8 mouse cellular contexts compared by ENCODE assay signal in the genomic region with DNA sequence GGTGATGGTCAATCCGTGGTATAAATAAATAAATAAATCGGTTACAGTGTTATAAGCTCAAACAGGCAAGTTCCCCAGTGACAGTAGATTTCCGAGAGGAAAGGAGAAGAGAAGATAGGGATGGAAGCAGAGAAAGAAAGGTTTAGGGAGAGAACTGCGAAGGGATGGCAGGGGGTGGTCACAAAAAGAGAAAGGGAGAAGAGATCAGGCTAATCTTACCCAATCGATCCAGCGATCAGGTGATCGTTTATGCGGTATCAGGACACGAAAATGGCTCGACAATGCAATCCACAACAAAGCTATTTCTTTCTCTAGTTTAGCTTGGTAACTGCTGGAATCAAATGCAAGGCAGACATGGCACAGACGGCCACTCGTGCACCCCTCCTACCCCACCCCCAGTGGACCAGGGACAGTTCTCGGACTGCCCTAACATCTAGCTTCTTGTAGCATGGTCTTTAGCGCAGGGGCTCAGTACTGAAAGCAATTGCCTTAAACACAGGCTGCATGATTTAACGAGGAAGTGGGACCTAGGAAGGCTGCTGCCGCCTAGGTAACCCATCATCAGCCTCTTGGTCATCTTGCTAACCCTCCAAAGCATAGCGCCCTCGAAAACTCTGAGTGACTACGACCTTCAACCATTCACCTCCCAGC. TPM values are rescaled to one million over a fixed set of nuclear protein-coding genes. Genes with fewer than 3 reads are reported as not detected.
DNase-seq lines count a peak whose midpoint lies in the region; ATAC-seq and TF ChIP-seq lines count a peak whose summit lies in the region.

Gene Brinp3, plus strand, starts transcription at position 80 of the 651 bp plus-strand sequence.

- ATAC-seq in kidney, embryonic 16.5 days (ENCODE audit: low FRiP score, low TSS enrichment), result no peak
- no peak for ATAC-seq in limb, embryonic 14.5 days (ENCODE audit: low FRiP score, low read depth)

- 0 out of 2 replicates have a peak, but pooled peaks cover 7% of the 10 kb centered on the region for H3K4me1 ChIP-seq in kidney, embryonic 16.5 days (ENCODE audit: insufficient read depth, low read length)
- peaks cover 26% of the 10 kb centered on the region; the same call in 1 of the 2 replicates for H3K4me1 ChIP-seq in hindbrain, embryonic 10.5 days (replicated peaks)
- H3K4me1 ChIP-seq in limb, embryonic 14.5 days (ENCODE audit: control insufficient read depth, insufficient read depth, low read length), result 0 out of 2 replicates have a peak, but pooled peaks cover 4% of the 10 kb centered on the region

- peak within 1 kb of the TSS; percentile 12 for H3K4me3 ChIP-seq in kidney, embryonic 16.5 days (ENCODE audit: low read length)
- H3K4me3 ChIP-seq in hindbrain, embryonic 10.5 days, result peak within 1 kb of the TSS; percentile 51
- H3K4me3 ChIP-seq in limb, embryonic 14.5 days (replicated peaks; ENCODE audit: low read length), result peak within 1 kb of the TSS; percentile 23

- no peak for TF ChIP-seq POLR2A in limb, embryonic 14.5 days (IDR thresholded peaks at IDR 0.05; ENCODE audit: borderline replicate concordance, extremely low read depth, insufficient read depth, insufficient read length)

- H3K4me2 ChIP-seq in kidney, embryonic 16.5 days (replicated peaks; ENCODE audit: low read depth, low read length), result peak within 1 kb of the TSS; percentile 41
- H3K4me2 ChIP-seq in limb, embryonic 14.5 days (replicated peaks; ENCODE audit: low read depth, low read length, severe bottlenecking), result peak within 1 kb of the TSS; percentile 40

- 2% methylated on average over 19 of the region's 19 CpGs for WGBS in kidney, embryonic 16.5 days
- WGBS in hindbrain, embryonic 10.5 days, result 2% methylated on average over 19 of the region's 19 CpGs
- 2% methylated on average over 19 of the region's 19 CpGs for WGBS in limb, embryonic 14.5 days

- DNase-seq in kidney, postnatal 36 days, result no peak
- peak; percentile 65 to 76 for DNase-seq in cerebellum, postnatal 25 days
- peak; percentile 28 for DNase-seq in hindbrain, embryonic 10.5 days (ENCODE audit: low spot score)
- no peak for DNase-seq in limb, embryonic 14.5 days (ENCODE audit: low spot score)
- peak; percentile 21 for DNase-seq in right cerebral cortex, postnatal 14 days
- DNase-seq in c-Kit-positive CD71-positive TER-119-positive erythroid progenitor cells, embryonic 14.5 days (ENCODE audit: low spot score), result no peak
- no peak for DNase-seq in thymus, postnatal 0 days (ENCODE audit: low spot score)

- H3K9me3 ChIP-seq in kidney, embryonic 16.5 days (ENCODE audit: low read length), result no peaks in the 10 kb centered on the region
- no peaks in the 10 kb centered on the region for H3K9me3 ChIP-seq in hindbrain, embryonic 10.5 days
- no peaks in the 10 kb centered on the region for H3K9me3 ChIP-seq in limb, embryonic 14.5 days (ENCODE audit: control insufficient read depth, low read length)

- no peak within 1 kb of the TSS for H3K9ac ChIP-seq in kidney, embryonic 16.5 days (replicated peaks; ENCODE audit: low read length)
- H3K9ac ChIP-seq in limb, embryonic 14.5 days (ENCODE audit: low read depth, low read length, severe bottlenecking), result no peak within 1 kb of the TSS

- no peak within 1 kb of the TSS for H3K27ac ChIP-seq in kidney, embryonic 16.5 days (ENCODE audit: low read length)
- no peak within 1 kb of the TSS for H3K27ac ChIP-seq in hindbrain, embryonic 10.5 days
- no peak within 1 kb of the TSS for H3K27ac ChIP-seq in limb, embryonic 14.5 days (replicated peaks; ENCODE audit: low read depth, low read length)

- H3K36me3 ChIP-seq in kidney, embryonic 16.5 days (ENCODE audit: insufficient read depth, low read length), result no peaks in the 10 kb centered on the region
- H3K36me3 ChIP-seq in hindbrain, embryonic 10.5 days, result no peaks in the 10 kb centered on the region
- H3K36me3 ChIP-seq in limb, embryonic 14.5 days (ENCODE audit: control insufficient read depth, insufficient read depth, low read length), result no peaks in the 10 kb centered on the region

- peaks cover 33% of the 10 kb centered on the region for H3K27me3 ChIP-seq in kidney, embryonic 16.5 days (ENCODE audit: insufficient read depth, low read length)
- peaks cover 49% of the 10 kb centered on the region for H3K27me3 ChIP-seq in hindbrain, embryonic 10.5 days (ENCODE audit: insufficient read depth, poor library complexity, severe bottlenecking)
- H3K27me3 ChIP-seq in limb, embryonic 14.5 days (ENCODE audit: control insufficient read depth, insufficient read depth, low read length), result peaks cover 31% of the 10 kb centered on the region

RNA-seq across cellular contexts. Expression of gene Brinp3, which starts in this region (rescaled TPM):
- polyA plus RNA-seq in kidney, embryonic 16.5 days (2015; fragmentation: Nextera tagmentation; extraction: Ambion mirVana), result 0.10 and 0.26 TPM in 2 replicates
- polyA plus RNA-seq in hindbrain, embryonic 10.5 days (2016; fragmentation: Nextera tagmentation; extraction: Ambion mirVana), result 0.12 and 0.39 TPM in 2 replicates
- polyA plus RNA-seq in limb, embryonic 14.5 days (2012; rRNA removed), result 1.7 and 1.8 TPM in 2 replicates
- 1.9 and 2.7 TPM in 2 replicates for polyA plus RNA-seq in limb, embryonic 14.5 days (2014; fragmentation: Nextera tagmentation; extraction: Ambion mirVana)
- 0.20 and 0.26 TPM in 2 replicates for polyA plus RNA-seq in thymus, postnatal 0 days (2015; fragmentation: Nextera tagmentation; extraction: Ambion mirVana)

Comparison
In these comparisons a context has a peak if more than half of its experiments do, and no peak if none do; other contexts are left out.
1. Peak in DNase-seq and H3K4me3 ChIP-seq in hindbrain, embryonic 10.5 days; RNA of the gene not detected or under 1 TPM.
2. DNase-seq: peak in cerebellum, postnatal 25 days (2 of 2) and right cerebral cortex, postnatal 14 days (single experiment); none in kidney, postnatal 36 days (0 of 2), limb, embryonic 14.5 days (single experiment), c-Kit-positive CD71-positive TER-119-positive erythroid progenitor cells, embryonic 14.5 days (single experiment) and thymus, postnatal 0 days (single experiment).
3. Peak in every context shown above with its lines, with median percentiles within 50 percentile points of each other: H3K4me3 ChIP-seq.